Mouse (Mus musculus) left cerebral cortex, adult 2 months (tissue): ENCODE measurements around the gene Ddx11. TPM values are rescaled to one million over a fixed set of nuclear protein-coding genes. Genes with fewer than 3 reads are reported as not detected.
A peak's percentile ranks its signal among the peaks of the same experiment; 100 is the strongest.

Experiments
- DNase-seq, 2 experiments: peaks; one replicate each; pipeline ENCODE4 v3.0.0; 2021 to 2022; ENCODE audit warnings: low spot score in 2 of 2, mixed read lengths in 1 of 2; ENCODE audit errors: extremely low spot score in 1 of 2
- H3K27ac ChIP-seq: fragments of 200-600 bp; 2 replicates; pipeline ENCODE4 v1.8.1; 2022
- H3K4me3 ChIP-seq: fragments of 200-600 bp; 2 replicates; pipeline ENCODE4 v1.8.1; 2022
- CTCF ChIP-seq: fragments of 200-600 bp; IDR thresholded peaks from 2 replicates; pipeline ENCODE4 v1.8.1; 2022; ENCODE audit warnings: antibody characterized with exemption, mild to moderate bottlenecking, moderate library complexity
- intact Hi-C: fragments of 180-260 bp; cut with DNase I; formaldehyde crosslinking; loops from one replicate; pipeline ENCODE4 v1.15.1; 2025
- long read RNA-seq, 2 experiments: library from polyadenylated mRNA; stranded (forward); transcript quantifications; one replicate each; pipeline ENCODE4 v2.0.0; 2021; ENCODE audit warnings: borderline mapping rate in 2 of 2
- total RNA-seq, 2 experiments: library from RNA; stranded (reverse); gene quantifications; 2 replicates each; pipeline ENCODE4 v1.2.3; 2021

Gene Ddx11
- total RNA-seq = 1 to 10 TPM in 1 of 2 experiments, under 1 TPM in 1; 0.68 to 1.6 TPM
- long read RNA-seq, experiment 1, partial matches to known transcripts = 0 of 1 reads
- long read RNA-seq, experiment 1, other reads (novel, unspliced or antisense) = 1 of 1 reads
- long read RNA-seq, experiment 2, partial matches to known transcripts = 0 of 2 reads
- long read RNA-seq, experiment 2, other reads (novel, unspliced or antisense) = 2 of 2 reads

DNA sequence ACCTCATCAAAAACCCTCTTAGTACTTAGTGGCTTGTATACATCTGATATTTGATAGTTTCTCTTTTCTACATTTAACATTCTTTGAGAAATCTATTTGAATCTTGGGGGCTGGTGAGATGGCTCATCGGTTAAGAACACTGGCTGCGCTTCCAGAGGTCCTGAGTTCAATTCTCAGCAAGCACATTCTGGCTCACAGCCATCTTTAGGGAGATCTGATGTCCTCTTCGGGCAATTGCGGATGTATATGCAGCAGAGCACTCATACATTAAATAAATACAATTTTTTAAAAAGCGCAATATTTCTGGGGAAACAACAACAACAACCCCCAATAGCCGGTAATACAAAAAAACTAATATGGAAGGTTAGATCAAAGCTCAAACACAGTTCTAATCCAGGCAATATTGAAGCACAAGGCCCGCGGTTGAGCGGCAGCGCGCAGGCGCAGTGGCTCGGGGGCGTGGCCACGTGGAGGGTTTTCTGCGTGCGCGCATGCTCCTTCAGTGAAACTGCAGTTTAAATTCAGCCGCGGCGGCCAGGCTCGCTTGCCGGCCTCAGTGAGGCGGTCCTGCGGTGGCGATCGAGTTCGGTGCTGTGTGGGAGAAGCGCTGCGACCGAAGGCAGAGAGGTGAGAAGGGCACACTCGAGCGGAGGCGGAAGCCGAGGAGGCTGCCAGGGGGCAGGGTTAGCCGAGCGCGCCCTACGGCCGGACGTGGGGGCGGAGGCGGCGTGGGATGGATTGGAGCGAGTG is at the start of gene Ddx11:
Ddx11 (plus strand) TSS at position 455 of the 750 bp plus-strand sequence.
- TF ChIP-seq CTCF = no peak; the same call in 1 of the 2 replicates

DNA sequence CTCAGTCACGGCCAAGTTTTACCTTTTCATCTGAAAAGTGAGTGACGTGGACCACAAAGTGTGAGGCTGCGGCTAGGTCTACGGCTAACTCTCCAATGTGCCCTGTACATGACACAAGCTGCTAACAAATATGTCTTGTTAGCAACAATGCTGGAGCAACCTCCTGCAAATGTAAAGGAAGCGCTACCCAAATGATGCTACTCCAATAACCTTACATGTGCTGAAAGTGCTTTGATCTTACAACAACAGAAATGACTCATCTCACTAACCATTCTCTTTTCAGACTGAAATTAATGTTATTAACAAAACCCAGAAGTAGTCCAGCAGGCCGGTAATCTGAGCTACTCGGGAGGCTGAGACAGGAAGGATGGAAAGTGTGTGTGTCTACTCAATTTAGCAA is 49.3 kb upstream of the Ddx11 start:
- TF ChIP-seq CTCF = no peak
- no peak overlapping the region for H3K27ac ChIP-seq
- no peak overlapping the region for H3K4me3 ChIP-seq
- no peak for DNase-seq
- intact Hi-C loops = no loop called here

More for the DNA sequence above, at the start of gene Ddx11:
- intact Hi-C loops = no loop called here
- Histone ChIP-seq H3K4me3 (peak within 1 kb of the TSS; percentile 78), H3K27ac (peak within 1 kb of the TSS; percentile 29; the same call in 1 of the 2 replicates)
- DNase-seq = peak; percentile 90 to 94

DNA sequence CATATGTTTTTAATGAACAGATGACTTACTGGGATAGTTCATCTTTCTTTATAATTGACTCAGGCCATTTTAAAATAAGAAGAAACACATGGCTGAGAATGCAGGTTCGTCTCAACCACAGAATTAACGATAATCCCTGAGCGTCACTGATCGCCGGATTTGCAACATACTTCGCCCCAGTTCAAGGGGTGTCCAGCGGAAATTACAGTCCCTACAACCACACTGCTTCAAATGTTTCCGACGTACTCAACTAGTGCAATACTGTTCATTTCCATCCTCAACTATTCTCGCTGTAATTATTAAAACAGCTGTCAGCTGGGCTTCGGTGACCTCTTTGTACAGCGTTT is 47.5 kb upstream of the Ddx11 start:
- TF ChIP-seq CTCF = no peak
- H3K27ac ChIP-seq = peak overlapping the region; percentile 85
- intact Hi-C loops = no loop called here
- peak overlapping the region; percentile 97 for H3K4me3 ChIP-seq
- no peak for DNase-seq

DNA sequence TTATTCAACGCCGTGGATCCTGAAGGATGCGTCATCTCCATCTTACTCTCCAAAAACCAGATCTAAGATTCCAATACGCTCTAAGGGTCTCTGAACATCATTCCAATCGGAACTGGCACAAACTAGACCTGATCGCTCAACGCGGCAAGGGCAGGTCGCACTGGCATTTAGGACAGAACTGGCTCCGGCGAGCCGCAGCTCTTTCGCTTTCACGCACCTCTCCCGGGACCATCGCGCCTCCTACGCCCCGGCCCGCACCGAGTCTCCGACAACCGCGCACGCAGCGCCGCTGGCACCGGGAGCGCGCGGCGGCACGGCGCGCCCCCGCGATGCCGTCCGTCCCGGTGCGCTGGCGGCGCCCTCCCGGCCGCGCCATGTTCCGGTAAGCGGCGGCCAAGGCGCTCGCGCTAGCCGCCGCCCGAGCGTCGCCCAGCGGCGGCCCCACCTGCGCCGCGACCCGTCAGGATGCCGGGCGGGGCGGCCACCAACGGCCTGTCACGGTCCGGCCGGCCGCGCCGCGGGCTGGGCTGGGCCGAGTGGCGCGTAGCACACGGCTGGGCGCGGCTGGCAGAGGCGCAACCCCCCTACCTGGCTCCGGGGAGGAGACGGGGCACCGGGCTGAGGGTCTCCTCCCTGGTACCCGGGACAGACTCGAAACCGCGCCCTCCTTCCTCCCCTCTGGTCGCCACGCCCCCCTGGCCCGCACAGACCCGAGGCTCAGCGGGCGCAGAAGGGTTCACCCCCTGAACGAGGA is 47.0 kb upstream of the Ddx11 start:
- no peak for TF ChIP-seq CTCF
- Histone ChIP-seq H3K27ac (peak overlapping the region; percentile 94), H3K4me3 (peak overlapping the region; percentile 97)
- intact Hi-C loops = no loop called here
- DNase-seq = peak; percentile 55 to 62

DNA sequence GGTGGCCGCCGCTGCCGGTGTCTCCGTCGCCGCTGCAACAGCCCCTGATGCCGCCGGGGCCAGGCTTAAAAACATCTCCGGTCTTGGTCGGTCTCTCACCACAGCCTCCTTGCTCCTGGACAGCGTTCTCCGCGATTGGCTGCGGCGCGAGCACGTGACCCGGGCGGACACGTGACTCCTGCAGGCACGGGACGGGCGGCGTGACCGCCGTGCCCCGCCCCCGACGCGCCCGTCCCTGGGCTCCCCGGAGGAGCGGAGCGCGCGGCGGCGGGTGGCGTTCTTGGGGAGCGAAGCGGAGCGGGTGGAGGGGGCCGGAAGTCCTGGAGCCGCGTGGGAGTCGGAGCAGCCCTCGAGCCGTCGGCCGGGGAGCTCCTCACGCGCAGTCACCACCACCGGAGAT is 46.4 kb upstream of the Ddx11 start, which contains the start of gene Ankrd12:
Ankrd12 (minus strand) TSS at position 156 of the 400 bp plus-strand sequence.
- DNase-seq = peak; percentile 97
- Histone ChIP-seq H3K4me3 (peak within 1 kb of the TSS; percentile 97), H3K27ac (peak within 1 kb of the TSS; percentile 96)
- intact Hi-C loops = loop anchor here (1.0 kb wide), 2 partner anchors 12 to 24 kb away; partner anchors contain the start of gene Ndufv2
- no peak for TF ChIP-seq CTCF

DNA sequence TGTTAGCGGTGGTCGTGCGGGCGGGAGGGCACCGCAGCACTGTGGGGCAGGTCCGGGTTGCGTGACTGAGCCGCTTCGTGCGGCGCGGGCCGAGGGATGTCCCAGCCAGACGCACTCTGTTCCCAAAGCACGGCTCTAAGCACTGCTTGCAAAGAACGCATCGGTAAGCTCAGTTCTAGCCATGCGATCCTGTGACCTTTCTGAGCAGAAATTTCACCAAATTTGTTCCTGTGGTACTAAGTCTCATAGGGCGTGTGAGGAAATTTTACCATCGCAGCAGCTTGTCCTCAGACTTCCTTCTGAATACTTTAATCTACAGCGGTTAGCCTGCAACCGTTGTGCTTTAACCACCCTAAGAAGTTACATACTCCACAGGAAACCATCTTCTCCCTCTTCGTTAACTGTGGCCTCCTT is 45.9 kb upstream of the Ddx11 start:
- intact Hi-C loops = loop anchor here (1.0 kb wide), 2 partner anchors 12 to 24 kb away; partner anchors contain the start of gene Ndufv2
- TF ChIP-seq CTCF = no peak
- peak overlapping the region; percentile 97 for H3K4me3 ChIP-seq
- H3K27ac ChIP-seq = peak overlapping the region; percentile 96
- no peak for DNase-seq

DNA sequence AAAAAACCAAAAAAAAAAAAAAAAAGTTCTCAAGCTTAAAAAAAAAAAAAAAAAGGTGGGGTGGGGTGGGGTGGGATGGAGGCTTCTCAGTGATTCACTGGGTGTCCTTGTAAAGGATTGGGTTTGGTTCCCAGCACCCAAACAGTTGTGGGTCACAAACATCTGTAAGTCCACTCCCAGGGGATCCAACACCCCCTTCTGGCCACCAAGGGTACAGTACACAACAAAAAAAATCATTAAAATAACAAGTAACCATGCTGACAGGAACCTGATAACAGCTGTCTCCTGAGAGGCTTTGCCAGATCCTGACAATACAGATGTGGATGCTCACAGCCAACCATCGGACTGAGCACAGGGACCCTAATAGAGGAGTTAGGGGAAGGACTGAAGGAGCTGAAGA is 38.8 kb upstream of the Ddx11 start:
- no peak for DNase-seq
- peak; percentile 9; the same call in 1 of the 2 replicates for TF ChIP-seq CTCF
- intact Hi-C loops = no loop called here
- Histone ChIP-seq H3K4me3 (no peak overlapping the region), H3K27ac (no peak overlapping the region)

DNA sequence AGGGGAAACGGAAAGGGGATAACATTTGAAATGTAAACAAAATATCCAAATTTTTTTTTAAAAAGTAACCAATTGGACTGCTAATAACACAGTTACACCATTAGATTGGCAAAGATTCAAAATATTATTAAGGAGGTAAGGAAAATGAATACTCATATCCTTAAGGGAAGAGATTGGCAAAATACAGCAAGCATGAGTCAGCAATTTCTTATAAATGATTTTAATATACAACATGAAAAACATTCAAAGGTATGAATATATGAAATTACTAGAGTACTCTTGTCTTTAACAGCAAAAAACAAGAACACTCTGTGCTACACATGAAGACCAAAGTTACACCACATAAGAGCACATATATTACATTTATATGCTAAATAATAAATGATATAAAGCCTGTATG is 38.3 kb upstream of the Ddx11 start:
- TF ChIP-seq CTCF = no peak

DNA sequence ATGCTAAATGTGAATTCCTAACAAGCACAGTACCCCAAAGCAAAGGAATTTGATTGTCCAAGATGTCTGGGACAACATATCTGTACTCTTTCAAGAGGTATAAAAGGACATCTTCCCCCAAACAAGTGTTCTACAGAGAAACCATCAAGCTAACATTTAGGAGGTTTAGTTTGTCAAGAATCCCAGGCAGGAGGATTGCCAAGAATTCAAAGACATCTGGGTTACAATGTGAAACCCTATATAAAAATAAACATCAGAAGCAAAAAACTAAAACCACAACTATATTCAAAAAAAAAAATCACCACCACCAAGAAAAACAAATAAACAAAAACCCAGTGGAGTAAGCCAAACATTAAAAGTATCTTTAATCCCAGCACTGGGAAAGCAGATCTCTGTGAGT is 33.1 kb upstream of the Ddx11 start:
- TF ChIP-seq CTCF = no peak

More for the DNA sequence above, 38.3 kb upstream of the Ddx11 start:
- no peak overlapping the region for H3K27ac ChIP-seq
- intact Hi-C loops = no loop called here
- DNase-seq = no peak
- H3K4me3 ChIP-seq = no peak overlapping the region

DNA sequence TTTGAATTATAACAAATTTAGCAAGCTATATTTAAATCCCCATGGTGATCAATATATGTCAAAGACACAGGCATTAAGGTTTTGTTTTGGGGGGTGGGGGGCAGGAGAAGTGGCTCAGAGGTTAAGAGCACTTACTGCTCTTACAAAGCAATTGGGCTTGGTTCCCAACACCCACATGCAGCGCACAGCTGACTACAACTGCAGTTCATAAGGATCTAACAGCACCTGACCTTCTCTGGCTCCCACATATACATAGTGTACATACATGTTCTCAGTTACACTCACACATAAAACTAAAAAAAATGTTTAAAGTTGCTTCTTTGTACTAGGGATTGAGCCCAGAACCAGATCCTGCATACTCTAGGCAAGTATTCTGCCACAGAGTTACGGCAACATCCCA is 31.9 kb upstream of the Ddx11 start:
- no peak for TF ChIP-seq CTCF
- H3K4me3 ChIP-seq = no peak overlapping the region
- DNase-seq = no peak
- H3K27ac ChIP-seq = no peak overlapping the region
- intact Hi-C loops = no loop called here

More for the DNA sequence above, 33.1 kb upstream of the Ddx11 start:
- no peak overlapping the region for H3K4me3 ChIP-seq
- intact Hi-C loops = no loop called here
- H3K27ac ChIP-seq = no peak overlapping the region
- DNase-seq = no peak

DNA sequence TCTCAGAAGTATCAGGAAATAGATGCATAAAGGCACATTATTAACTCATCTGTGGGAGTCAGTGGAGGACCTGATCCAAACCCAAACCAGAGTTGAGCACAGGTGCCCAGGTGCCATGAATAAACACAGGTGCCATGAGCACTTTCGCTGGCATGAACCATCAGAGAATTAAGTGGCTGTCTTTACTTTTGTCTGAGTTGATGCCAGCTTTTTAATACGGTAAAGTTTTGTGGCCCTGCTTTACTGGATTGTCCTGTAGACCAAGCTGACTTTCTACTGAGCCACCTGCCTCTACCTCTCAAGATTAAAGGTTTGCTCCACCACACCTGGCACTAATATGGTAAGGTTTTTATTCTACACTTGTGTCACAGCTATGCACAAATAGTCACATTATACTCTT is 31.3 kb upstream of the Ddx11 start:
- H3K4me3 ChIP-seq = no peak overlapping the region
- intact Hi-C loops = no loop called here
- H3K27ac ChIP-seq = no peak overlapping the region
- TF ChIP-seq CTCF = no peak
- DNase-seq = no peak

DNA sequence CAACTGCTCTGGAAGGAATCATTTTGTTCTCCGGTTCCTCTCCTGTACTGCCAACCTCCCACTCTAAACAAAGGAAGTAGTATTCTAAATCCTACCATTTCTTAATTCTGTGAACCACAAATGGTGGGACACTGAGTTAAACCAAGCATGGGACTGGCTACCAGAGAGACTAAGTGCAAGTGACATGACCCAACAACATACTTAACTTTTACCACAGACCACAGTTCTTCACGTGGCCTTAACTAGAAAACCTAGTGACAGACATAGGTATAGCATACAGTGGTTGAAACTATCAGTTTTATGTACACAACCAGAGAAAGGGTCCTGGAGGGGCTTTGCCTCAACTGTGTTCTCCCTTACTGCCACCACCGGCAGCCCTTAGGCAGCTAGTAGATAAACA is 30.7 kb upstream of the Ddx11 start:
- intact Hi-C loops = no loop called here
- Histone ChIP-seq H3K27ac (no peak overlapping the region), H3K4me3 (no peak overlapping the region)
- no peak; the same call in 1 of the 2 replicates for TF ChIP-seq CTCF
- no peak for DNase-seq
